Mouse (Mus musculus): ENCODE measurements around the gene Gm10251.
"Not testable (repeated sequence)": the region's sequence is repeated elsewhere in the genome, so short reads cannot be mapped to it uniquely, and the experiment has no call there.

DNA sequence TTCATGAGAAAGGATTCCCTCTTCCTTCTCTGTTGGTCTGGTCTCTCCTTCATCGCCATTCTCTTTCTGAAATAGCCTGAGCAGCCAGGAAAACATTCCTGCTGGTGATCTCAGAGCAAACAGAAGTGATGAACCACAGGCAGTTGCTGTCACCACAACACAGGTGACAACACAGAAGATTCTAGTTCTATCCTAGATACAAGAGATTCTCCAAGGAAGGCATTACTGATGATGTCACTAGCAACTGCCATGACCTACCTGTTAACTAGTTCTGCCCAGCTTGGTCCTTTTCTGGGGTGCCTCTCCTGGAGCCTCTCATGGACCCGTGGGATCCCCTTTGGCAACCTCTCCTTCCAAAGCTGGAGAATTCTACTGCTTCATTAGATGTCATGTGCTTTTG, 93.5 kb downstream of the Gm10251 start, which contains the start of gene Gm3629:
- not testable (repeated sequence) for TF ChIP-seq CTCF (conservative IDR thresholded peaks at IDR 0.05; ENCODE audit: low read length); NANOG (IDR thresholded peaks at IDR 0.05; ENCODE audit: borderline replicate concordance, low read length)

Data from E14TG2a.4 (cell line).